Mouse (Mus musculus) liver, embryonic 13.5 days (tissue): ENCODE results near the gene Epha5. TPM values are rescaled to one million over a fixed set of nuclear protein-coding genes. Genes with fewer than 3 reads are reported as not detected.

Source experiments
- ATAC-seq: fragments of 200-750 bp; cut with Nextera tagmentation; 2 replicates; pipeline ENCODE4 v1.8.0; 2017; ENCODE audit warnings: low read depth, mild to moderate bottlenecking, moderate number of reproducible peaks, moderate library complexity
- DNase-seq: peaks from one replicate; pipeline ENCODE4 v3.0.0; 2022
- H3K27ac ChIP-seq: fragments of 300-500 bp; sonication (generic); 2 replicates; pipeline ENCODE4 v1.5.1; 2015; ENCODE audit warnings: moderate library complexity, mild to moderate bottlenecking, inconsistent platforms
- H3K27me3 ChIP-seq: fragments of 300-500 bp; sonication (generic); 2 replicates; pipeline ENCODE4 v1.6.1; 2015; ENCODE audit warnings: mild to moderate bottlenecking, inconsistent platforms
- H3K36me3 ChIP-seq: fragments of 300-500 bp; sonication (generic); 2 replicates; pipeline ENCODE4 v1.6.1; 2015; ENCODE audit warnings: mild to moderate bottlenecking, inconsistent platforms
- H3K4me1 ChIP-seq: fragments of 300-500 bp; sonication (generic); replicated peaks from 2 replicates; pipeline ENCODE4 v1.6.1; 2015; ENCODE audit warnings: inconsistent platforms
- H3K4me2 ChIP-seq: fragments of 300-500 bp; sonication (generic); 2 replicates; pipeline ENCODE4 v1.6.1; 2015; ENCODE audit warnings: inconsistent platforms, mild to moderate bottlenecking, moderate library complexity
- H3K4me3 ChIP-seq: fragments of 300-500 bp; sonication (generic); replicated peaks from 2 replicates; pipeline ENCODE4 v1.5.1; 2015; ENCODE audit warnings: mild to moderate bottlenecking, inconsistent platforms
- H3K9ac ChIP-seq: fragments of 300-500 bp; sonication (generic); 2 replicates; pipeline ENCODE4 v1.6.1; 2015; ENCODE audit warnings: mild to moderate bottlenecking, inconsistent platforms
- H3K9me3 ChIP-seq: fragments of 300-500 bp; sonication (generic); replicated peaks from 2 replicates; pipeline ENCODE4 v1.6.1; 2016; ENCODE audit warnings: inconsistent platforms
- WGBS: fragments of 180-500 bp; shearing (Covaris S2); methylation state at CpG from one replicate; pipeline ENCODE4 v1.1.7; 2015; ENCODE audit not compliant: insufficient replicate concordance; 5-methylcytosine and 5-hydroxymethylcytosine counted together
- polyA plus RNA-seq: library from polyadenylated mRNA; unstranded; fragments of >200 nt; fragmentation: Nextera tagmentation; extraction: Ambion mirVana; gene quantifications from 2 replicates; pipeline ENCODE4 v1.2.1, GENCODE M21; 2015

Epha5 gene
- polyA plus RNA-seq, 1 experiment from 2014 or later: 0.09 TPM

DNA sequence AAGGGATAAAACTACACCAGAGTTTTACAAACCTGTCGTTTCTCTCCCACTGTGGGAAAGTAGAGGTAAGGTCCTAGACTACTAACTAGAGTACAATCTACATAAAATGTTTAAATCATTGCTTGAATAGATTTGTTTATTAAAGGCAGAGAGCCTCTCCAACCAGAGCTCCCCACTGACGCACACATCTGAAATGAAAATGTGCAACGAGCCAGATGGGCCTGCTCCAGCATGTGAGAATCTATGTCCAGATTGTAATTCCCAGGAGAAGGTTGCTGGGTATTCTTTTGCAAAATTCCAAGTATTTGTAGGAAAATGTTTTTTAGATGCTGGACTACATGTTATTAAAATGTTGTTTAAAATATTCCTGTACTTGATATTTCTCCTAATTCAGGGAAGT is 57.8 kb downstream of the Epha5 start:
- Histone ChIP-seq H3K27me3 (no peaks in the 10 kb centered on the region), H3K4me2 (no peak overlapping the region), H3K27ac (no peak overlapping the region), H3K9ac (no peak overlapping the region), H3K4me1 (no peaks in the 10 kb centered on the region), H3K9me3 (no peaks in the 10 kb centered on the region), H3K4me3 (no peak overlapping the region), H3K36me3 (no peaks in the 10 kb centered on the region)
- 72% methylated on average over 3 of the region's 3 CpGs for WGBS
- ATAC-seq: no peak
- DNase-seq: no peak

DNA sequence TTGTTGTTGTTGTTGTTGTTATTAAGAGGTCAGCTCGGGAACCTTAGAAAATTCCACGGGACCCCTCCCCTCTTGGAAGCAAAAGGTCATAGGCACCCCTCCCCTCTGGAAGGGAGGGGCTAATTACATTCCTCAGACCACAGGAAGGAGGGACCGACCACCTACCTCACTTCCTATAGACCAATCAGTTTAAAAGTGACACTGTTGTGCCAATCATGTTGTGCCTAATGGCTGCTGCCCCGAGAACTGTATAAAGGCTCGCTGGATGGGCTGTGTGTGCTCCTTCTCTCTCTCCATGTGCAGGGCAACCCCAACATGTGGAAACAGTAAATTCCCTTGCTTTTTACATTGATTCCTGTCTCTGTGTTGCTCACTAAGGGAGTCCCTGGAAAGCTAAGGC is 64.1 kb downstream of the Epha5 start:
- WGBS: 62% methylated on average over 5 of the region's 5 CpGs
- ATAC-seq (no peak), DNase-seq (no peak)
- H3K9me3 ChIP-seq: no peaks in the 10 kb centered on the region
- H3K4me2 ChIP-seq: no peak overlapping the region
- no peaks in the 10 kb centered on the region for H3K36me3 ChIP-seq
- H3K4me1 ChIP-seq: no peaks in the 10 kb centered on the region
- no peak overlapping the region for H3K27ac ChIP-seq
- H3K9ac ChIP-seq: no peak overlapping the region
- no peak overlapping the region for H3K4me3 ChIP-seq
- no peaks in the 10 kb centered on the region for H3K27me3 ChIP-seq

DNA sequence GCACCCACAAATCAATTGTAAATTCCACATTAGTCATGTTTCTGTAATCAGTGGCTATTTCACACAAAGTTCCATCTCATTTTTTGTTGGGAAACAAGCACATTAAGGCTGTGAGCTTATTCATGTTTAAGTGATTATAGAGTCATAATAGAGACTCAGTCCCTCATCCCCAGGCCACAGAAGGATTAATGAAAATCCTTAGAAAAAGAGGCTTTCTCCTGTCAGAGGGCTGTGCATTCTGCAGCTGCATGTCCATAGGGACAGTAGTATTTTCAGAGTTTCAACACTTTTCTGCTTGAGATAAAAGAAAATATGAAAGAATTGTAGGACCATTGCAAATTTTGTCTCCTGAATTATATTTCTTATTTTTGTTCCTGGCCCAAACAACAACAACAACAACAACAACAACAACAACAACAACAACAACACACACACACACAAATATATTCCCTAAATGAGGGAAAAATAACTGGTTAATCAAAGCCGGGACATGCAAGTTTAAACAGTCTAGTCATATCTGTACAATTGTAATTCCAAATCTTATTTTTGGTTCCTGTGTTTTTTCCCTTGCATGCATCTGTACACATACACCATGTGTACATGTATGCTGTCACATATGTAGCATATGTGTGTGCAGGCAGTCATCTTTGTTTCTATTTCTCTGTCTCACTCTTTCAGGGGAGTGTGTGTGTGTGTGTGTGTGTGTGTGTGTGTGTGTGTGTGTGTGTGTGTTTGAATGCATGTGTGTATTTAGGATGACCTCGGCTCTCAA is 70.3 kb downstream of the Epha5 start:
- Histone ChIP-seq H3K9ac (no peak overlapping the region), H3K27me3 (no peaks in the 10 kb centered on the region), H3K9me3 (no peaks in the 10 kb centered on the region), H3K4me2 (no peak overlapping the region), H3K27ac (no peak overlapping the region), H3K4me1 (no peaks in the 10 kb centered on the region), H3K36me3 (no peaks in the 10 kb centered on the region), H3K4me3 (no peak overlapping the region)
- no peak for ATAC-seq
- WGBS: 50% methylated on average over 2 of the region's 2 CpGs
- DNase-seq: no peak

DNA sequence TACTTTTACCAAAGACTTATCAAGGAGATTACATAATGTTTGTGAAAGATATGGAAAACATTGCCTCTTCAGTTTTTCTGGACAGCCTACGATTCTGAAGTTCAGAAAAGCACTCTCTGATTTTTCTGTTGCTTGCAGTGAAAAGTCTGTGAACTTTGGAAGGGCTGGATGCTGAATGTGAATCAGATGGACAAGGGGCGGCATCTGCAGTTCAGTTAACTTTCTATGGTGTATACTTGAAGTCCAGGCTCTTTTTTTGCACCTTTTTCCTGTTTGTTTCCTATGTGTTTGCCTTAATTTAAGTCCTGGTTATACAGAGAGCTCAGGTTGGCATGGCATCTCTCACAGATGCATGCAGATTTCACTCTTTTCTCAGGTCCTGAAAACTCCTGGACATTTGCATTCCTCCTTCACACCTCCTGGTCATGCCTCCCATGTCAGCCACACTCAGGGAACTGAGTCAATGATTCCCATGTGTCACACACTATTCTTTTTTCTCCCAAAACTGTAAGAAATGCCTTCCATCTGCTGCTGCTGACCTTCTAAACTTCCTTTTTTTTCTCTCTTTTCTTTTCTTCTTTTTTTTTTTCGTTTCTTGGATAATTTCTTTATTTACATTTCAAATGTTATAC is 81.2 kb downstream of the Epha5 start:
- Histone ChIP-seq H3K4me3 (no peak overlapping the region), H3K36me3 (no peaks in the 10 kb centered on the region), H3K4me1 (no peaks in the 10 kb centered on the region), H3K27me3 (no peaks in the 10 kb centered on the region), H3K27ac (no peak overlapping the region), H3K9me3 (no peaks in the 10 kb centered on the region), H3K9ac (no peak overlapping the region), H3K4me2 (no peak overlapping the region)
- WGBS: 44% methylated on average over 3 of the region's 3 CpGs
- no peak for ATAC-seq
- no peak for DNase-seq

DNA sequence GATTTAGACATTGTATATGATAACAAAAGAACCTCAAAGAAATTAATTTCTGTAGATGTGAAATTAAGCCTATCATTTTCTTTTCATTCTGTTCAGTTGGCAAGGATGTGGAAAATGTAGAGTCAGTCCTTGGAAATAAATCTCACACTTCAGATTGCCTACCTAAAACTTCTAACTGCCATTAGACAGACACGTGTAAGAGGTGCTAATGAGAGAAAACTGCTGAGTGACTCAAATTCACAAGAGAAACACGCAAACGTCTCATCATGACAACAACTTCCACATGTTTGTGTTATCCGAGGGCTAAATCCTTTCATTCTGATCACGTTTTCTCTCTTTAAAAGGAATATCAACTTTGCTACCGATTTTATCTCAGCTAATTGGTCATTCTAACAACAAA is 82.7 kb downstream of the Epha5 start:
- Histone ChIP-seq H3K36me3 (no peaks in the 10 kb centered on the region), H3K27me3 (no peaks in the 10 kb centered on the region), H3K4me1 (no peaks in the 10 kb centered on the region), H3K27ac (no peak overlapping the region), H3K9me3 (no peaks in the 10 kb centered on the region), H3K4me3 (no peak overlapping the region), H3K9ac (no peak overlapping the region), H3K4me2 (no peak overlapping the region)
- 67% methylated on average over 6 of the region's 6 CpGs for WGBS
- no peak for DNase-seq
- no peak for ATAC-seq

DNA sequence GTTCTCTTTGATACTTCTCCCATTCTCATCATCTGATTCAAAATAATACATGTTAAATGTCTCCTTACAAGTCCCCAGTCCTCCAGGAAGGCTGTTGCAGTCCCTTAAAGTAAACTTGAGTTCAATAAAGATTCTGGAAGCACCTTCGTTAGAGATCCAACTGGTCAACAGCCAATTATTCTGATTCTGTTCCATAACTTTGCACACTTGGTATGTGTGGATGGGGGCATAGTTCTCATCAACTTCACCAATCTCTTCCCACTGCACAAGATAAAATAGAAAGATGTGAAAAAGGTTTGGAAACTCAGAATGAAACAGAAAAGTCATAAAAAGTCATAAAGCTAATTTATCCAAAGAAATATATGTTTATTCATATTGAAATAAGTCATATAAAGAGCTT is 85.6 kb downstream of the Epha5 start:
- Histone ChIP-seq H3K27me3 (no peaks in the 10 kb centered on the region), H3K36me3 (no peaks in the 10 kb centered on the region), H3K4me1 (no peaks in the 10 kb centered on the region), H3K9me3 (no peaks in the 10 kb centered on the region), H3K4me2 (no peak overlapping the region), H3K27ac (no peak overlapping the region), H3K4me3 (no peak overlapping the region), H3K9ac (no peak overlapping the region)
- WGBS: 53% methylated on average over 1 of the region's 1 CpGs
- ATAC-seq (no peak), DNase-seq (no peak)

DNA sequence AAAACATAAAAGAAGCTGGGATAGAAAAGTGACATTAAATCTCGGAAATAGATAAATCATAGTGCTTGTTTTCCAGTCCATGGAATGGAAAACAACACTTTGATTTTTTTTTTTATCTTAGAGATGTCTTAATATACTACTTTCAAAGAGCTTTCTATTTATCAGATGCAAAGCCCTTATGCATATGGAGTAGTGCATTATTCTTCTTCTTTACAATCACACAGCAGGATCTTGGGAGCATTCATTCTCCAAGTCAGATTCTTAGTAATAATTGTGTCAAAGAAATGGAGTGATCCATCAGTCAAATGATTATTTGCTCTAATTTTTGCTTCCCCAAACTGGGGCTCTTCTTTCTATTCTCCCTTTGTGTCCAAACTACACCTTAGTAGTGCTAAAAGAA is 96.6 kb downstream of the Epha5 start:
- Histone ChIP-seq H3K9ac (no peak overlapping the region), H3K27me3 (no peaks in the 10 kb centered on the region), H3K4me1 (no peaks in the 10 kb centered on the region), H3K4me2 (no peak overlapping the region), H3K4me3 (no peak overlapping the region), H3K36me3 (no peaks in the 10 kb centered on the region), H3K9me3 (no peaks in the 10 kb centered on the region), H3K27ac (no peak overlapping the region)
- DNase-seq (no peak), ATAC-seq (no peak)
- WGBS: 50% methylated on average over 1 of the region's 1 CpGs

DNA sequence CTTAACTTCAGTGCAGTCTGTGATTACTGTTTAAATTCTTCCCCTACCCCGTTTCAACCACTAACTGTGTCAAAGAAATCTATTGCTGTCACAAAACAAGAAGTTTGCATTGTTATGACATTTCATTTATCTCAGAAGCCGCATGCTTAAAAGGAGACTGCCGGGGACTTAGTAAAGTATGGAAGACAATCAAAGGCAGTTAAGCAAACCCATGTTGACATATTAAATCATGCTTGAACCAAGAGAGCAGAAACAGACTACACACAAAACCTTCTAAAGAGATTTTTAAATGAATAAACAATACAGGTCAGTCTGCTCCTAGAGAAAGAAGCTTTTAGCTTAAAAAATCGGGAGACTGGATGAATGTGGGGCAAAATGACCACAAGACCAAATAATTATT is 97.0 kb downstream of the Epha5 start:
- Histone ChIP-seq H3K4me1 (no peaks in the 10 kb centered on the region), H3K4me2 (no peak overlapping the region), H3K9me3 (no peaks in the 10 kb centered on the region), H3K27ac (no peak overlapping the region), H3K36me3 (no peaks in the 10 kb centered on the region), H3K27me3 (no peaks in the 10 kb centered on the region), H3K4me3 (no peak overlapping the region), H3K9ac (no peak overlapping the region)
- no peak for DNase-seq
- no peak for ATAC-seq
- WGBS: 55% methylated on average over 4 of the region's 4 CpGs

DNA sequence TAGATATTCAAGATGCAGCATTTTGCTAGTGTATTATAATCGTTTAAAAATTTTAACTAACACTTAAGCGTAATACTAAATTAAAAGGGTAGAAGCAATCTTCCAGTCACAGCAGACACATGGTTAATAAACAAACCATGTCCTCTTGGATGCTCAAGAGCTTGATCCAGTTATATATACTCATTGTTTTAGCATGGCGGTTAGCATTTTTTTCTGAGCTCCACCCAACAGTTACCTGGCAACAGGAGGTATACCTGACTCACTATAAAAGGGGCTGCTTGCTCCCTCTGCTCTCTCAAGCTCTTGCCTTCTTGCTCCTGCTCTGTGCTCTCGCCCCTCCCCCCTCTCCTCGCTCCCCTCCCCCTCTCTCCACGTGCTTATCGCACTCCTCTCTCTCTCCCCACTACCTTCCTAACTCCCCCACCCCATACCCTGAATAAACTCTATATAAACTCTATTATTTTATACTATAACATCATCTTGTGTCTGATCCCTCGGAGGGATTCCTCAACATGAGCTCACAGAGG is 98.3 kb downstream of the Epha5 start:
- Histone ChIP-seq H3K4me1 (no peaks in the 10 kb centered on the region), H3K4me2 (no peak overlapping the region), H3K27ac (no peak overlapping the region), H3K4me3 (no peak overlapping the region), H3K9me3 (no peaks in the 10 kb centered on the region), H3K27me3 (no peaks in the 10 kb centered on the region), H3K9ac (no peak overlapping the region), H3K36me3 (no peaks in the 10 kb centered on the region)
- DNase-seq (no peak), ATAC-seq (no peak)
- WGBS: 34% methylated on average over 8 of the region's 8 CpGs

DNA sequence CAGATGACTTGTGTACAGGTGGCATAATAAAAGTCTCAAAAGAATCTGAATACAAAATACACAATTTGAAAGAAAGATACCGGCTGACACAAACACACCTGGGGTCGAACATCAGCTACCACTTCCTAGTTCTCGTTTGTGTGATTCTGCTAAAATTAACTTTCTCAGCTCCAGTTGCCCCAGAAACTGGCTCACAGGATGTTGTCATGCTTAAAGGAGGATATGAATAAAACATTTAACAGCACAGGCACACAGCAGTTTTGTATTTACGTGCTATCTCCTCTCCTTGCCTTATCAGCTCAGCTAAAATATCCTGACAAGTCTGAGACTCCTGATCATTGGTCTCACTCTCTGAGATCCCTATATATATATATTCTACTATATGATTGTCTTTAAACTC is 99.3 kb downstream of the Epha5 start:
- no peak for ATAC-seq
- Histone ChIP-seq H3K4me1 (no peaks in the 10 kb centered on the region), H3K27me3 (no peaks in the 10 kb centered on the region), H3K36me3 (no peaks in the 10 kb centered on the region), H3K9ac (no peak overlapping the region), H3K4me2 (no peak overlapping the region), H3K9me3 (no peaks in the 10 kb centered on the region), H3K27ac (no peak overlapping the region), H3K4me3 (no peak overlapping the region)
- 68% methylated on average over 4 of the region's 4 CpGs for WGBS
- DNase-seq: no peak

DNA sequence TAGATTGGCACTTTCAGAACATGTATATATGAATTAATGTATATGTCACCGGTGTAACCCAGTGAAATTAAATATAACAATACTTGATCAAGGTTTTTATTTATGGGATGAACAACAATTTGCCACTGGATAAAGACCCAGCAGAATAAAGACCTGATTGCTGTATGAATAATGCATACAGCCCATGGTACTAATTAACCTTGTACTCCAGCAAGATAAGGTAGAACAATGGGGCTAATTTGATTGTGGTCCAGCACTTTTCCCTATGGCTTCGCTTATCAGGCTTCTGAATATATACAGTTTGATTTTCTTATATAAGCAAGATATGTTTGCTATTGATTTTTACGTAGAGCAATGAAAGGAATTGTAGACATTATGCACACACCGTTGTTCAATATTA is 103.6 kb downstream of the Epha5 start:
- Histone ChIP-seq H3K9me3 (no peaks in the 10 kb centered on the region), H3K4me2 (no peak overlapping the region), H3K27me3 (no peaks in the 10 kb centered on the region), H3K27ac (no peak overlapping the region), H3K9ac (no peak overlapping the region), H3K4me3 (no peak overlapping the region), H3K36me3 (no peaks in the 10 kb centered on the region), H3K4me1 (no peaks in the 10 kb centered on the region)
- DNase-seq (no peak), ATAC-seq (no peak)
- 68% methylated on average over 4 of the region's 4 CpGs for WGBS
